Mouse (Mus musculus) cortical plate, adult 2 months (tissue): ENCODE data around the gene Robo1.

Experiments
- CTCF ChIP-seq: fragments of 200-500 bp; IDR thresholded peaks from 2 replicates; pipeline ENCODE4 v1.5.1; 2011; ENCODE audit warnings: mild to moderate bottlenecking, control low read depth, low read length; ENCODE audit not compliant: insufficient read depth; ENCODE audit errors: extremely low read depth
- POLR2A ChIP-seq: fragments of 200-500 bp; IDR thresholded peaks from 2 replicates; pipeline ENCODE4 v1.6.1; 2011; ENCODE audit warnings: mild to moderate bottlenecking, low read length, control low read depth; ENCODE audit not compliant: insufficient read depth; ENCODE audit errors: extremely low read depth

DNA sequence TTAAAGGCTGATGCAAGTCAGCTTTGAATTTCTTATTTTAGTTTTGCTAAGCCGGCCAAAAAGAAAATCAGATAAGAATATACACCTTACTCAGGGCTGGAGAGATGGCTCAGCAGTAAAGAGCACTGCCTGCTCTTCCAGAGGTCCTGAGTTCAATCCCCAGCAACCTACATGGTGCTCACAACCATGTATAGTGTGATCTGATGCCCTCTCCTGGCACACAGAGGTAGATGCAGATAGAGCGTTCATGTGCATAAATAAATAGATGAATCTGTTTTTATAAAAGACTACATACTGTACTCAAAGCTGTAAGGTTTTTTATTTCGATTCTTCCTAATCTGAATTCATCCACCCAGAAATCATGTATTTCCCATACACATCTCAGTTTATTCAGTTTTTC lies 655.7 kb downstream of the Robo1 start:
- no peak for TF ChIP-seq POLR2A
- no peak for TF ChIP-seq CTCF
